Mouse (Mus musculus): ENCODE data around the gene Fam43a. TPM values are rescaled to one million over a fixed set of nuclear protein-coding genes. Genes with fewer than 3 reads are reported as not detected.

Gene Fam43a
- polyA plus RNA-seq, 1 experiment from 2014 or later: 6.8 TPM

GRCm38 (mm10) chr16:30642229-30642628, 42.7 kb downstream of the Fam43a start:
- Histone ChIP-seq H3K9me3 (ENCODE audit: low read length) (no peaks in the 10 kb centered on the region), H3K4me1 (ENCODE audit: insufficient read depth) (peaks cover 8% of the 10 kb centered on the region), H3K27ac (ENCODE audit: low read depth) (no peak overlapping the region), H3K36me3 (replicated peaks; ENCODE audit: insufficient read depth, low read length) (no peaks in the 10 kb centered on the region), H3K27me3 (ENCODE audit: insufficient read depth, low read length) (no peaks in the 10 kb centered on the region), H3K4me2 (ENCODE audit: low read depth, low read length) (no peak overlapping the region), H3K4me3 (ENCODE audit: low read depth, low read length) (no peak overlapping the region), H3K9ac (replicated peaks) (no peak overlapping the region)
- DNase-seq: no peak
- no peak for ATAC-seq
- TF ChIP-seq CTCF (IDR thresholded peaks at IDR 0.05; ENCODE audit: low read depth) (peak; percentile 39), EP300 (IDR thresholded peaks at IDR 0.05; ENCODE audit: low read depth) (no peak)
- WGBS (ENCODE audit: insufficient replicate concordance): 70% methylated on average over 3 of the region's 3 CpGs

DNA sequence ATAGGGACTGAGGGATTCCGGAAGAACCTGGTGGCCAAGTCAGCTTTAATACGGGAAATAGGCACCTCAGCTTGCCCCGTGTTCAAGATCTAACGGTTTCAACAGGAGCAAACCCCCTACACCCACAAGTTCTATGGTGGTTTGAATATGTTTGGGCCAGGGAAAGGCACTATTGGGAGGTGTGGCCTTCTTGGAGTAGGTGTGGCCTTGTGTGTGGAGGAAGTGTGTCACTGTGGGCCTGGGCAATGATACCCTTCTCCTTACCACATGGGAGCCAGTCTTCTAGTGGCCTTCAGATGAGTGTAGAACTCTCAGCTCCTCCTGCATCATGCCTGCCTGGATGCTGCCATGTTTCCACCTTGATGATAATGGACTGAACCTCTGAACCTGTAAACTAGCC, 45.5 kb downstream of the Fam43a start:
- ATAC-seq: no peak
- H3K4me1 ChIP-seq (ENCODE audit: insufficient read depth): peaks cover 8% of the 10 kb centered on the region
- H3K9ac ChIP-seq (replicated peaks): no peak overlapping the region
- TF ChIP-seq CTCF (IDR thresholded peaks at IDR 0.05; ENCODE audit: low read depth): no peak
- no peak for TF ChIP-seq EP300 (IDR thresholded peaks at IDR 0.05; ENCODE audit: low read depth)
- no peak overlapping the region for H3K4me3 ChIP-seq (ENCODE audit: low read depth, low read length)
- no peak overlapping the region for H3K27ac ChIP-seq (ENCODE audit: low read depth)
- H3K9me3 ChIP-seq (ENCODE audit: low read length): no peaks in the 10 kb centered on the region
- H3K4me2 ChIP-seq (ENCODE audit: low read depth, low read length): no peak overlapping the region
- H3K27me3 ChIP-seq (ENCODE audit: insufficient read depth, low read length): no peaks in the 10 kb centered on the region
- no peak for DNase-seq
- H3K36me3 ChIP-seq (replicated peaks; ENCODE audit: insufficient read depth, low read length): no peaks in the 10 kb centered on the region
- 90% methylated on average over 4 of the region's 4 CpGs for WGBS (ENCODE audit: insufficient replicate concordance)

DNA sequence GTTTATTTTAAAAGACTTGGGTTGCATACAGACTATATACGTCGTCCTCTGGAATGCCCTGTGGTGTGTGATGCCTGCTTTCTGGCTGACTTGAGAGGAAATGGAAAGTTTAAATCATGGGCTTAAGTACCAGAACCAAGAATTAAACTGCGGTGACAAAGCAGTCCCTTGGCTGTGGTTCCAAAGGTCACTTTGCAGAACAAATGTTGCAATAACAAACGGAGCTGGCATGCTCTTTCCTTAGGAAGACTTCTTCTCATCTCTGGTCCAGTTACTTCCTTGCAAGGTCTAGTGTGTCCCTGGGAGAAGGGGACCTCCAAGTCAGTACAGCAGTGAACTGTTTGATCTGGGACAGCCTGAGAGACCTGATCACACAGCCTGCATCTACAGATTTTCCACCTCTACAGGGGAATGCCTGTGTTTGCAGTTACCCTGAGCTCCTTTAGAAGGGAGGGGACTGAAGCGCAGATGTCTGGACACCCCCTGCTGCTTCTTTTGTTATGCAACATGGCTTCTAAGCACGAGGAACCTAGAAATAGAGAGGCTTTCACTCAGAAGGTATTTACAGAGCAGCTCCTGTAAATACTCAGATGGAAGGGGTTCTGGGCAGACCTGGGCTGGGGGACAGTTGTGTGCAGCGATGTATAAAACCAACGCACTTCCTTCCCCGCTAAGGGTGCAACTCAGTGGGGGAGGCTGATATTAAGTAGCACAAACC, 46.5 kb downstream of the Fam43a start:
- ATAC-seq (0 out of 2 replicates have a peak, but pooled peaks have one; percentile 4), DNase-seq (no peak)
- no peaks in the 10 kb centered on the region for H3K36me3 ChIP-seq (replicated peaks; ENCODE audit: insufficient read depth, low read length)
- no peaks in the 10 kb centered on the region for H3K9me3 ChIP-seq (ENCODE audit: low read length)
- TF ChIP-seq EP300 (IDR thresholded peaks at IDR 0.05; ENCODE audit: low read depth): no peak
- TF ChIP-seq CTCF (IDR thresholded peaks at IDR 0.05; ENCODE audit: low read depth): no peak
- H3K4me3 ChIP-seq (ENCODE audit: low read depth, low read length): no peak overlapping the region
- no peak overlapping the region for H3K4me2 ChIP-seq (ENCODE audit: low read depth, low read length)
- H3K27ac ChIP-seq (ENCODE audit: low read depth): 0 out of 2 replicates have a peak overlapping the region, but pooled peaks have one; percentile 18
- 39% methylated on average over 9 of the region's 9 CpGs for WGBS (ENCODE audit: insufficient replicate concordance)
- peaks cover 8% of the 10 kb centered on the region for H3K4me1 ChIP-seq (ENCODE audit: insufficient read depth)
- H3K27me3 ChIP-seq (ENCODE audit: insufficient read depth, low read length): no peaks in the 10 kb centered on the region
- no peak overlapping the region for H3K9ac ChIP-seq (replicated peaks)

GRCm38 (mm10) chr16:30646856-30647255, 47.3 kb downstream of the Fam43a start:
- Histone ChIP-seq H3K4me2 (ENCODE audit: low read depth, low read length) (no peak overlapping the region), H3K36me3 (replicated peaks; ENCODE audit: insufficient read depth, low read length) (no peaks in the 10 kb centered on the region), H3K27me3 (ENCODE audit: insufficient read depth, low read length) (no peaks in the 10 kb centered on the region), H3K4me1 (ENCODE audit: insufficient read depth) (peaks cover 8% of the 10 kb centered on the region), H3K27ac (ENCODE audit: low read depth) (no peak overlapping the region), H3K9ac (replicated peaks) (no peak overlapping the region), H3K9me3 (ENCODE audit: low read length) (no peaks in the 10 kb centered on the region), H3K4me3 (ENCODE audit: low read depth, low read length) (no peak overlapping the region)
- WGBS (ENCODE audit: insufficient replicate concordance): 77% methylated on average over 3 of the region's 3 CpGs
- no peak for DNase-seq
- no peak for ATAC-seq
- TF ChIP-seq EP300 (IDR thresholded peaks at IDR 0.05; ENCODE audit: low read depth): no peak
- no peak for TF ChIP-seq CTCF (IDR thresholded peaks at IDR 0.05; ENCODE audit: low read depth)

GRCm38 (mm10) chr16:30651292-30651691, 51.8 kb downstream of the Fam43a start:
- Histone ChIP-seq H3K36me3 (replicated peaks; ENCODE audit: insufficient read depth, low read length) (no peaks in the 10 kb centered on the region), H3K4me2 (ENCODE audit: low read depth, low read length) (no peak overlapping the region), H3K9me3 (ENCODE audit: low read length) (no peaks in the 10 kb centered on the region), H3K27me3 (ENCODE audit: insufficient read depth, low read length) (no peaks in the 10 kb centered on the region), H3K4me1 (ENCODE audit: insufficient read depth) (peaks cover 1% of the 10 kb centered on the region; the same call in 1 of the 2 replicates), H3K4me3 (ENCODE audit: low read depth, low read length) (no peak overlapping the region), H3K9ac (replicated peaks) (no peak overlapping the region), H3K27ac (ENCODE audit: low read depth) (no peak overlapping the region)
- WGBS (ENCODE audit: insufficient replicate concordance): 56% methylated on average over 1 of the region's 1 CpGs
- no peak for TF ChIP-seq CTCF (IDR thresholded peaks at IDR 0.05; ENCODE audit: low read depth)
- TF ChIP-seq EP300 (IDR thresholded peaks at IDR 0.05; ENCODE audit: low read depth): no peak
- ATAC-seq: no peak
- no peak for DNase-seq

Other genes starting within 250 kb of the Fam43a start
- 9.0 and 9.9 TPM in 2 replicates for gene Atp13a3, start 193.7 kb upstream of the Fam43a start, polyA plus RNA-seq (2015; fragmentation: Nextera tagmentation; extraction: Ambion mirVana)
- gene Tmem44, start 48.9 kb upstream of the Fam43a start, polyA plus RNA-seq (2015; fragmentation: Nextera tagmentation; extraction: Ambion mirVana): 0.73 and 0.89 TPM in 2 replicates
- 25.4 and 25.6 TPM in 2 replicates for gene Lsg1, start 12.1 kb upstream of the Fam43a start, polyA plus RNA-seq (2015; fragmentation: Nextera tagmentation; extraction: Ambion mirVana)

Measured in liver, postnatal 0 days (tissue).